24 mouse cellular contexts compared by ENCODE assay signal in genomic region chr11:117794035-117794551, GRCm38 (mm10). TPM values are rescaled to one million over a fixed set of nuclear protein-coding genes. Genes with fewer than 3 reads are reported as not detected.
DNase-seq lines count a peak whose midpoint lies in the region; ATAC-seq and TF ChIP-seq lines count a peak whose summit lies in the region.
"Had no signal": no experiment of that assay in that cellular context is flagged by ENCODE, and none has a peak within 500 bp of the region (broad histone marks: within the 10 kb centered on the region; RNA-seq: fewer than 3 reads in every experiment).

No protein-coding gene starts in this region.

- peak; percentile 33 for DNase-seq in thymus, adult 2 months
- DNase-seq in thymus, adult 18-20 months, result no peak
- peak; percentile 39 for DNase-seq in ZHBTc4 (ENCODE audit: low read depth, low spot score)
- DNase-seq in yolk sac, embryonic 10.5 days (ENCODE audit: low spot score), result no peak
- DNase-seq in layer of hippocampus, adult 8-10 months (ENCODE audit: low spot score in 2 of 2), result no peak
- no peak for DNase-seq in left cerebral cortex, adult 11 months (ENCODE audit: low spot score)
- DNase-seq: cerebellum, adult 2 months; gastrocnemius, postnatal 14 days; heart, adult 18-20 months; kidney, adult 8-10 months; layer of hippocampus, adult 9-11 months; lung, postnatal 4 days; right cerebral cortex, postnatal 4 days had no signal

- no peak for ATAC-seq in liver, embryonic 16.5 days (ENCODE audit: low read depth)

- no peaks in the 10 kb centered on the region for H3K9me3 ChIP-seq in liver, embryonic 16.5 days (replicated peaks; ENCODE audit: control insufficient read depth, low read length)
- H3K9me3 ChIP-seq: forebrain, embryonic 12.5 days; heart, embryonic 15.5 days; hindbrain, embryonic 10.5 days; limb, embryonic 12.5 days; lung, embryonic 15.5 days; midbrain, embryonic 10.5 days; neural tube, embryonic 12.5 days had no signal

- no peak overlapping the region for H3K4me3 ChIP-seq in thymus, adult 2 months (ENCODE audit: control insufficient read depth, insufficient read depth, low read length)
- no peak overlapping the region for H3K4me3 ChIP-seq in liver, embryonic 16.5 days (ENCODE audit: low read depth, low read length)
- H3K4me3 ChIP-seq: forebrain, embryonic 12.5 days; heart, embryonic 15.5 days; hindbrain, embryonic 10.5 days; limb, embryonic 12.5 days; lung, embryonic 15.5 days; midbrain, embryonic 10.5 days; neural tube, embryonic 12.5 days had no signal

- no peak for TF ChIP-seq CTCF in thymus, adult 2 months (IDR thresholded peaks at IDR 0.05; ENCODE audit: borderline replicate concordance, control insufficient read depth, extremely low read depth, insufficient read depth, low read length, poor library complexity)

- whole genome bisulfite sequencing in thymus, adult 2 months, result 15% methylated on average over 4 of the region's 4 CpGs
- WGBS in liver, embryonic 16.5 days (ENCODE audit: insufficient replicate concordance), result 79% methylated on average over 4 of the region's 4 CpGs

- H3K4me1 ChIP-seq in thymus, adult 2 months (replicated peaks; ENCODE audit: control insufficient read depth, insufficient read depth, low read length), result peaks cover 63% of the 10 kb centered on the region
- peaks cover 64% of the 10 kb centered on the region for H3K4me1 ChIP-seq in liver, embryonic 16.5 days (ENCODE audit: control insufficient read depth, low read depth, low read length)

- H3K36me3 ChIP-seq in thymus, adult 2 months (ENCODE audit: control insufficient read depth, insufficient read depth, low read length), result peaks cover 15% of the 10 kb centered on the region; the same call in 1 of the 2 replicates
- no peaks in the 10 kb centered on the region for H3K36me3 ChIP-seq in liver, embryonic 16.5 days (ENCODE audit: control insufficient read depth, insufficient read depth)
- H3K36me3 ChIP-seq: forebrain, embryonic 12.5 days; heart, embryonic 15.5 days; hindbrain, embryonic 10.5 days; limb, embryonic 12.5 days; lung, embryonic 15.5 days; midbrain, embryonic 10.5 days; neural tube, embryonic 12.5 days had no signal

- H3K9ac ChIP-seq in liver, embryonic 16.5 days (ENCODE audit: low read depth, low read length), result no peak overlapping the region
- H3K9ac ChIP-seq: forebrain, embryonic 12.5 days; heart, embryonic 15.5 days; limb, embryonic 12.5 days; lung, embryonic 15.5 days; neural tube, embryonic 12.5 days had no signal

- TF ChIP-seq POLR2A in thymus, adult 2 months (IDR thresholded peaks at IDR 0.05; ENCODE audit: control insufficient read depth, extremely low read depth, insufficient read depth, low read length, poor library complexity), result no peak

- H3K27ac ChIP-seq in thymus, adult 2 months (ENCODE audit: control insufficient read depth, insufficient read depth, low read length), result no peak overlapping the region
- peak overlapping the region; percentile 48; the same call in 1 of the 2 replicates for H3K27ac ChIP-seq in liver, embryonic 16.5 days (ENCODE audit: low read length)
- H3K27ac ChIP-seq: forebrain, embryonic 12.5 days; heart, embryonic 15.5 days; hindbrain, embryonic 10.5 days; limb, embryonic 12.5 days; lung, embryonic 15.5 days; midbrain, embryonic 10.5 days; neural tube, embryonic 12.5 days had no signal

- no peaks in the 10 kb centered on the region for H3K27me3 ChIP-seq in thymus, adult 2 months (ENCODE audit: control insufficient read depth, insufficient read depth, low read length)
- H3K27me3 ChIP-seq in liver, embryonic 16.5 days (ENCODE audit: control insufficient read depth, insufficient read depth, low read depth, low read length), result no peaks in the 10 kb centered on the region
- H3K27me3 ChIP-seq: CH12.LX; lung, embryonic 15.5 days had no signal

- H3K4me2 ChIP-seq in liver, embryonic 16.5 days (ENCODE audit: low read depth, low read length), result no peak overlapping the region
- H3K4me2 ChIP-seq: forebrain, embryonic 12.5 days; heart, embryonic 15.5 days; limb, embryonic 12.5 days; lung, embryonic 15.5 days; neural tube, embryonic 12.5 days had no signal

RNA-seq across cellular contexts. Expression of gene 6030468B19Rik, which starts 3.4 kb away (rescaled TPM):
- 1.7 and 1.8 TPM in 2 replicates for polyA plus RNA-seq in thymus, adult 2 months (2012; rRNA removed)
- 74.2 and 77.0 TPM in 2 replicates for polyA plus RNA-seq in liver, embryonic 16.5 days (2015; fragmentation: Nextera tagmentation; extraction: Ambion mirVana)
- 1 to 10 TPM in 1 of 4 experiments, under 1 TPM in 2, not detected in 1; 0.61 to 1.2 (median 0.75) TPM for total RNA-seq in layer of hippocampus, adult 8-10 months (2022)
- total RNA-seq: gastrocnemius, postnatal 14 days; heart, adult 18-20 months; monocyte, adult 5-6 weeks had no signal
- polyA plus RNA-seq: cerebellum, adult 2 months; forebrain, embryonic 12.5 days; urinary bladder, adult 2 months had no signal

RNA-seq across cellular contexts. Expression of gene Tmc6, which starts 12.1 kb away (rescaled TPM):
- polyA plus RNA-seq in thymus, adult 2 months (2012; rRNA removed), result 201 and 217 TPM in 2 replicates
- polyA plus RNA-seq in liver, embryonic 16.5 days (2015; fragmentation: Nextera tagmentation; extraction: Ambion mirVana), result 45.6 and 46.2 TPM in 2 replicates
- 10 to 100 TPM; 11.6 to 27.6 (median 16.2) TPM for total RNA-seq in layer of hippocampus, adult 8-10 months (2022)

RNA-seq across cellular contexts. Expression of gene Tmc8, which starts 12.2 kb away (rescaled TPM):
- 388 and 467 TPM in 2 replicates for polyA plus RNA-seq in thymus, adult 2 months (2012; rRNA removed)
- polyA plus RNA-seq in liver, embryonic 16.5 days (2015; fragmentation: Nextera tagmentation; extraction: Ambion mirVana), result 16.0 and 16.3 TPM in 2 replicates
- total RNA-seq in layer of hippocampus, adult 8-10 months (2022), result 1 to 10 TPM in 2 of 4 experiments, under 1 TPM in 2; 0.52 to 1.5 (median 0.85) TPM

RNA-seq across cellular contexts. Expression of gene Gm20708, which starts 15.4 kb away (rescaled TPM):
- polyA plus RNA-seq in thymus, adult 2 months (2012; rRNA removed), result 0.06 TPM in 1 of 2 replicates, not detected in the other
- polyA plus RNA-seq in liver, embryonic 16.5 days (2015; fragmentation: Nextera tagmentation; extraction: Ambion mirVana), result 0.38 and 0.64 TPM in 2 replicates
- 1 to 10 TPM in 3 of 4 experiments, not detected in 1; 1.7 to 2.2 (median 1.9) TPM for total RNA-seq in layer of hippocampus, adult 8-10 months (2022)
- polyA plus RNA-seq: neural tube, embryonic 12.5 days; urinary bladder, adult 2 months had no signal

RNA-seq across cellular contexts. Expression of gene Syngr2, which starts 15.4 kb away (rescaled TPM):
- polyA plus RNA-seq in thymus, adult 2 months (2012; rRNA removed), result 286 and 322 TPM in 2 replicates
- 48.6 and 55.5 TPM in 2 replicates for polyA plus RNA-seq in liver, embryonic 16.5 days (2015; fragmentation: Nextera tagmentation; extraction: Ambion mirVana)
- 10 to 100 TPM; 11.4 to 33.5 (median 24.5) TPM for total RNA-seq in layer of hippocampus, adult 8-10 months (2022)

Comparison
In these comparisons a context has a peak if more than half of its experiments do, and no peak if none do; other contexts are left out.
1. DNase-seq: peak in thymus, adult 2 months (single experiment) and ZHBTc4 (single experiment); none in thymus, adult 18-20 months (0 of 2), yolk sac, embryonic 10.5 days (single experiment), layer of hippocampus, adult 8-10 months (0 of 2) and left cerebral cortex, adult 11 months (single experiment).
2. RNA of gene 6030468B19Rik, which starts 3.4 kb away (polyA plus RNA-seq): 74.2 to 77.0 TPM in liver, embryonic 16.5 days; 1.7 to 1.8 TPM in thymus, adult 2 months; every median in the first group is over 10 times any median in the second.
3. RNA of gene Tmc8, which starts 12.2 kb away (polyA plus RNA-seq): 388 to 467 TPM in thymus, adult 2 months; 16.0 to 16.3 TPM in liver, embryonic 16.5 days; every median in the first group is over 10 times any median in the second.